Mouse (Mus musculus) inflammation-experienced regulatory T-cells, adult 16 weeks (primary cell): ENCODE results near the gene Reg3g. TPM values are rescaled to one million over a fixed set of nuclear protein-coding genes. Genes with fewer than 3 reads are reported as not detected.

ENCODE experiments used
- polyA plus RNA-seq: library from polyadenylated mRNA; unstranded; fragments of 100-300 nt; shearing (Covaris generic); gene quantifications from one replicate; pipeline ENCODE4 v1.2.1, GENCODE M21; 2017

The Reg3g gene
- not detected for polyA plus RNA-seq

DNA sequence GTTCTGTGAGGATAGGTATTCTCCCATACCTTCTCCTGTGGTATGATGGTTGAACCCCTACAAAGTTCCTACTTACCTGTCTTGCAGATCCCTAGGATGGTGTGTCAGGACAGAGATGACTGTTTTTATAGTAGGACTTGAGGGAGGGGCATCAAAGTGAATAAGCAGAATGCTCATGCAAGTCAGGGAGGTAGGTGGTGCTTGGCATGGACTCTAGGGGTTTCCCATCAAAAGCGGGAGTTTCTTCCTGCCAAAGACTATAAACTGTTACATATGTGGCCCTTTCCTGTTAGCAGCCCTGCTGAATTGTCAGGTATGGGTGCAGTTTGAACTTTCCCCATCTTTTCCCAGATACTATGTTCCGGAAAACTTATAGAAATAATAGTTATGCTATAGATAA lies at the start of gene Reg3g:
TSS of gene Reg3g (minus strand) at position 101 of the 400 bp plus-strand sequence.

DNA sequence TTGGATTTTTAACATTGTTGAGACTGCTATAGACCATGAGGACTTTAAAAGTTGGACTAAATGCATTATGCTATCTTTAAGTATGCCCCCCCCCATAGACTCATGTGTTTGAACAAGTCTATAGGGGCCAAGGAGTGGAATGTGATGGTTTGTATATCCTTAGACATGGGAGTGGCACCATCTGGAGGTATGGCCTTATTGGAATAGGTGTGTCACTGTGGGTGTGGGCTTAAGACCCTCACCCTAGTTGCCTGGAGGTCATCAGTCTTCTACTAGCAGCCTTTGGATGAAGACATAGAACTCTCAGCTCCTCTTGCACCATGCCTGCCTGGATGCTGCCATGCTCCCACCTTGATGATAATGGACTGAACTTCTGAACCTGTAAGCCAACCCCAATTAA lies 46.3 kb downstream of the Reg3g start, which contains the start of gene Reg1:
TSS of gene Reg1 (plus strand) at position 301 of the 400 bp plus-strand sequence.

Other genes starting within 250 kb of the Reg3g start
- not detected for gene Reg3b, start 98.2 kb downstream of the Reg3g start, polyA plus RNA-seq
- not detected for gene Reg3d, start 90.0 kb downstream of the Reg3g start, polyA plus RNA-seq
- gene Reg3a, start 88.2 kb downstream of the Reg3g start, polyA plus RNA-seq, result not detected
- gene Reg2, start 73.2 kb downstream of the Reg3g start, polyA plus RNA-seq, result not detected
- gene Reg1, start 46.2 kb downstream of the Reg3g start, polyA plus RNA-seq, result not detected